Mouse (Mus musculus): ENCODE data around the gene Ttll6. TPM values are rescaled to one million over a fixed set of nuclear protein-coding genes. Genes with fewer than 3 reads are reported as not detected.

Gene Ttll6
- polyA plus RNA-seq, 1 experiment from 2014 or later: 0.36 TPM

- peaks cover 81% of the 10 kb centered on the region for H3K27me3 ChIP-seq (replicated peaks; ENCODE audit: control insufficient read depth, insufficient read depth, low read length)
- H3K9me3 ChIP-seq (ENCODE audit: control insufficient read depth, low read length): no peaks in the 10 kb centered on the region
- no peak overlapping the region for H3K27ac ChIP-seq (ENCODE audit: low read depth, low read length)
- no peaks in the 10 kb centered on the region for H3K36me3 ChIP-seq (ENCODE audit: control insufficient read depth, insufficient read depth, low read length)
- no peaks in the 10 kb centered on the region for H3K4me1 ChIP-seq (ENCODE audit: control insufficient read depth, insufficient read depth, low read depth, low read length)
- WGBS: 4% methylated on average over 22 of the region's 22 CpGs
- H3K4me3 ChIP-seq (ENCODE audit: low read length): no peak overlapping the region
- H3K4me2 ChIP-seq (ENCODE audit: low read length): no peak overlapping the region
- ATAC-seq: no peak
- no peak overlapping the region for H3K9ac ChIP-seq (ENCODE audit: low read depth, low read length)
Observed at GRCm38 (mm10) chr11:96199181-96200086, 65.8 kb downstream of the Ttll6 start.

GRCm38 (mm10) chr11:96200183-96200655 lies 66.6 kb downstream of the Ttll6 start:
- ATAC-seq: no peak
- H3K27ac ChIP-seq (ENCODE audit: low read depth, low read length): no peak overlapping the region
- no peaks in the 10 kb centered on the region for H3K4me1 ChIP-seq (ENCODE audit: control insufficient read depth, insufficient read depth, low read depth, low read length)
- no peak overlapping the region for H3K9ac ChIP-seq (ENCODE audit: low read depth, low read length)
- WGBS: 1% methylated on average over 14 of the region's 14 CpGs
- H3K4me2 ChIP-seq (ENCODE audit: low read length): no peak overlapping the region
- H3K36me3 ChIP-seq (ENCODE audit: control insufficient read depth, insufficient read depth, low read length): no peaks in the 10 kb centered on the region
- H3K9me3 ChIP-seq (ENCODE audit: control insufficient read depth, low read length): no peaks in the 10 kb centered on the region
- peaks cover 79% of the 10 kb centered on the region for H3K27me3 ChIP-seq (replicated peaks; ENCODE audit: control insufficient read depth, insufficient read depth, low read length)
- H3K4me3 ChIP-seq (ENCODE audit: low read length): no peak overlapping the region

- Histone ChIP-seq H3K4me3 (ENCODE audit: low read length) (no peak overlapping the region), H3K9me3 (ENCODE audit: control insufficient read depth, low read length) (no peaks in the 10 kb centered on the region), H3K4me2 (ENCODE audit: low read length) (no peak overlapping the region), H3K27me3 (replicated peaks; ENCODE audit: control insufficient read depth, insufficient read depth, low read length) (peaks cover 77% of the 10 kb centered on the region), H3K4me1 (ENCODE audit: control insufficient read depth, insufficient read depth, low read depth, low read length) (no peaks in the 10 kb centered on the region), H3K36me3 (ENCODE audit: control insufficient read depth, insufficient read depth, low read length) (no peaks in the 10 kb centered on the region), H3K27ac (ENCODE audit: low read depth, low read length) (no peak overlapping the region), H3K9ac (ENCODE audit: low read depth, low read length) (no peak overlapping the region)
- ATAC-seq: no peak
Observed at GRCm38 (mm10) chr11:96201741-96202140, 68.2 kb downstream of the Ttll6 start.

- no peaks in the 10 kb centered on the region for H3K9me3 ChIP-seq (ENCODE audit: control insufficient read depth, low read length)
- WGBS: 1% methylated on average over 14 of the region's 14 CpGs
- no peak for ATAC-seq
- H3K27ac ChIP-seq (ENCODE audit: low read depth, low read length): no peak overlapping the region
- H3K27me3 ChIP-seq (replicated peaks; ENCODE audit: control insufficient read depth, insufficient read depth, low read length): peaks cover 77% of the 10 kb centered on the region
- H3K4me3 ChIP-seq (ENCODE audit: low read length): no peak overlapping the region
- no peak overlapping the region for H3K9ac ChIP-seq (ENCODE audit: low read depth, low read length)
- no peaks in the 10 kb centered on the region for H3K36me3 ChIP-seq (ENCODE audit: control insufficient read depth, insufficient read depth, low read length)
- no peak overlapping the region for H3K4me2 ChIP-seq (ENCODE audit: low read length)
- H3K4me1 ChIP-seq (ENCODE audit: control insufficient read depth, insufficient read depth, low read depth, low read length): no peaks in the 10 kb centered on the region
Observed at GRCm38 (mm10) chr11:96202401-96203081, 69.0 kb downstream of the Ttll6 start.

- peaks cover 77% of the 10 kb centered on the region for H3K27me3 ChIP-seq (replicated peaks; ENCODE audit: control insufficient read depth, insufficient read depth, low read length)
- no peak overlapping the region for H3K4me3 ChIP-seq (ENCODE audit: low read length)
- H3K9ac ChIP-seq (ENCODE audit: low read depth, low read length): no peak overlapping the region
- no peaks in the 10 kb centered on the region for H3K36me3 ChIP-seq (ENCODE audit: control insufficient read depth, insufficient read depth, low read length)
- H3K4me2 ChIP-seq (ENCODE audit: low read length): no peak overlapping the region
- H3K4me1 ChIP-seq (ENCODE audit: control insufficient read depth, insufficient read depth, low read depth, low read length): no peaks in the 10 kb centered on the region
- ATAC-seq: no peak
- no peaks in the 10 kb centered on the region for H3K9me3 ChIP-seq (ENCODE audit: control insufficient read depth, low read length)
- under 1% methylated on average over 37 of the region's 37 CpGs for WGBS
- no peak overlapping the region for H3K27ac ChIP-seq (ENCODE audit: low read depth, low read length)
Observed at GRCm38 (mm10) chr11:96203182-96203788, 69.7 kb downstream of the Ttll6 start.

GRCm38 (mm10) chr11:96203789-96204186 lies 70.2 kb downstream of the Ttll6 start:
- H3K27me3 ChIP-seq (replicated peaks; ENCODE audit: control insufficient read depth, insufficient read depth, low read length): peaks cover 76% of the 10 kb centered on the region
- no peak overlapping the region for H3K4me2 ChIP-seq (ENCODE audit: low read length)
- H3K4me3 ChIP-seq (ENCODE audit: low read length): no peak overlapping the region
- ATAC-seq: no peak
- H3K9ac ChIP-seq (ENCODE audit: low read depth, low read length): no peak overlapping the region
- H3K27ac ChIP-seq (ENCODE audit: low read depth, low read length): no peak overlapping the region
- under 1% methylated on average over 16 of the region's 16 CpGs for WGBS
- no peaks in the 10 kb centered on the region for H3K9me3 ChIP-seq (ENCODE audit: control insufficient read depth, low read length)
- H3K4me1 ChIP-seq (ENCODE audit: control insufficient read depth, insufficient read depth, low read depth, low read length): no peaks in the 10 kb centered on the region
- no peaks in the 10 kb centered on the region for H3K36me3 ChIP-seq (ENCODE audit: control insufficient read depth, insufficient read depth, low read length)

- Histone ChIP-seq H3K4me1 (ENCODE audit: control insufficient read depth, insufficient read depth, low read depth, low read length) (no peaks in the 10 kb centered on the region), H3K27me3 (replicated peaks; ENCODE audit: control insufficient read depth, insufficient read depth, low read length) (peaks cover 79% of the 10 kb centered on the region), H3K4me3 (ENCODE audit: low read length) (no peak overlapping the region), H3K27ac (ENCODE audit: low read depth, low read length) (no peak overlapping the region), H3K9ac (ENCODE audit: low read depth, low read length) (no peak overlapping the region), H3K36me3 (ENCODE audit: control insufficient read depth, insufficient read depth, low read length) (no peaks in the 10 kb centered on the region), H3K9me3 (ENCODE audit: control insufficient read depth, low read length) (no peaks in the 10 kb centered on the region), H3K4me2 (ENCODE audit: low read length) (no peak overlapping the region)
- WGBS: 1% methylated on average over 11 of the region's 11 CpGs
- no peak for ATAC-seq
Observed at GRCm38 (mm10) chr11:96204351-96204750, 70.8 kb downstream of the Ttll6 start.

- Histone ChIP-seq H3K4me3 (ENCODE audit: low read length) (no peak overlapping the region), H3K9ac (ENCODE audit: low read depth, low read length) (no peak overlapping the region), H3K4me1 (ENCODE audit: control insufficient read depth, insufficient read depth, low read depth, low read length) (no peaks in the 10 kb centered on the region), H3K4me2 (ENCODE audit: low read length) (no peak overlapping the region), H3K27ac (ENCODE audit: low read depth, low read length) (no peak overlapping the region), H3K27me3 (replicated peaks; ENCODE audit: control insufficient read depth, insufficient read depth, low read length) (peaks cover 74% of the 10 kb centered on the region), H3K36me3 (ENCODE audit: control insufficient read depth, insufficient read depth, low read length) (no peaks in the 10 kb centered on the region), H3K9me3 (ENCODE audit: control insufficient read depth, low read length) (no peaks in the 10 kb centered on the region)
- ATAC-seq: no peak
- 4% methylated on average over 15 of the region's 15 CpGs for WGBS
Observed at GRCm38 (mm10) chr11:96205426-96206131, 72.0 kb downstream of the Ttll6 start.

Data from hindbrain, embryonic 16.5 days (tissue).